Mouse (Mus musculus) E14TG2a.4 (cell line): ENCODE measurements at regions not wholly inside any gene's neighbourhood (a gene's known extent, or its start where the extent isn't known, plus 50 kb on each side); places are given as distances from the start of the nearest gene placed in this dataset.

Experiments used
- H3K27me3 ChIP-seq: 2 replicates; pipeline ENCODE4 v1.6.1; 2014; ENCODE audit warnings: low read length, control low read depth; ENCODE audit not compliant: insufficient read depth
- H3K36me3 ChIP-seq: 2 replicates; pipeline ENCODE4 v1.6.1; 2014; ENCODE audit warnings: low read length, control low read depth; ENCODE audit not compliant: insufficient read depth
- H3K4me1 ChIP-seq: replicated peaks from 2 replicates; pipeline ENCODE4 v1.6.1; 2014; ENCODE audit warnings: low read depth, low read length, control low read depth
- H3K4me3 ChIP-seq: replicated peaks from 2 replicates; pipeline ENCODE4 v1.5.1; 2014; ENCODE audit warnings: mild to moderate bottlenecking, low read length
- H3K9me3 ChIP-seq: 2 replicates; pipeline ENCODE4 v1.6.1; 2014; ENCODE audit warnings: low read length, control low read depth
- CTCF ChIP-seq: conservative IDR thresholded peaks from 2 replicates; pipeline ENCODE4 v1.5.1; 2014; ENCODE audit warnings: low read length
- NANOG ChIP-seq: IDR thresholded peaks from 2 replicates; pipeline ENCODE4 v1.6.1; 2014; ENCODE audit warnings: borderline replicate concordance, low read length, mixed read lengths
- POU5F1 ChIP-seq: IDR thresholded peaks from 2 replicates; pipeline ENCODE4 v1.6.1; 2014; ENCODE audit warnings: low read length, borderline replicate concordance

GRCm38 (mm10) chr10:47501288-47501687 lies 1923.7 kb downstream of the Hace1 start:
- no peaks in the 10 kb centered on the region for H3K9me3 ChIP-seq
- no peaks in the 10 kb centered on the region for H3K4me1 ChIP-seq
- H3K4me3 ChIP-seq: no peak overlapping the region
- no peaks in the 10 kb centered on the region for H3K27me3 ChIP-seq
- TF ChIP-seq POU5F1: no peak
- TF ChIP-seq CTCF: no peak
- TF ChIP-seq NANOG: no peak
- no peaks in the 10 kb centered on the region for H3K36me3 ChIP-seq

GRCm38 (mm10) chr10:47509190-47509589 lies 1931.6 kb downstream of the Hace1 start:
- Histone ChIP-seq H3K36me3 (no peaks in the 10 kb centered on the region), H3K27me3 (no peaks in the 10 kb centered on the region), H3K4me3 (no peak overlapping the region), H3K4me1 (no peaks in the 10 kb centered on the region), H3K9me3 (no peaks in the 10 kb centered on the region)
- TF ChIP-seq NANOG (no peak), POU5F1 (no peak), CTCF (no peak)

GRCm38 (mm10) chr10:47509858-47510257 lies 1932.2 kb downstream of the Hace1 start:
- H3K27me3 ChIP-seq: no peaks in the 10 kb centered on the region
- H3K4me1 ChIP-seq: no peaks in the 10 kb centered on the region
- no peaks in the 10 kb centered on the region for H3K9me3 ChIP-seq
- no peaks in the 10 kb centered on the region for H3K36me3 ChIP-seq
- no peak overlapping the region for H3K4me3 ChIP-seq
- no peak for TF ChIP-seq CTCF
- TF ChIP-seq NANOG: no peak

DNA sequence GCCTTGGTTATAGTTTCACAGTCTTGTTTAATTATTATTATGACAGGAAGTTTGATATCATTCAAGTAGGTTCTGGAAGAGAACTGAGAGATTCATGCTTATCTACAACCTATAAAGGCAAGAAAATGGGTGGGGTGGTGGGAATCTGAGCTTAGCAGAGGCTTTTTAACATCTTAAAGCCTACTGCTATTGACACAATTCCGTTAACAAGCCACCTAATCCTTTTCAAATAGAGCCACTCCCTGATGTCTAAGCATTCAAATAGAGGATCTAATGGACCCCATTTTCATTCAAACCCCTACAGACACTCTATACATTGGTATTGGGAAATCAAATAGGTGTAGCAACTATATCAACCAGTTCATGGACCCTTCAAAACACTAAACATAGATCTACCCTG lies 1940.2 kb downstream of the Hace1 start:
- H3K27me3 ChIP-seq: no peaks in the 10 kb centered on the region
- no peaks in the 10 kb centered on the region for H3K36me3 ChIP-seq
- peaks cover 6% of the 10 kb centered on the region; the same call in 1 of the 2 replicates for H3K9me3 ChIP-seq
- peaks cover 15% of the 10 kb centered on the region for H3K4me1 ChIP-seq
- no peak overlapping the region for H3K4me3 ChIP-seq
- TF ChIP-seq POU5F1: no peak
- peak; percentile 77; the same call in 1 of the 2 replicates for TF ChIP-seq NANOG
- TF ChIP-seq CTCF: no peak

- H3K9me3 ChIP-seq: peaks cover 59% of the 10 kb centered on the region
- no peaks in the 10 kb centered on the region for H3K27me3 ChIP-seq
- no peak overlapping the region for H3K4me3 ChIP-seq
- TF ChIP-seq CTCF (no peak), NANOG (no peak), POU5F1 (no peak)
- H3K4me1 ChIP-seq: no peaks in the 10 kb centered on the region
- H3K36me3 ChIP-seq: no peaks in the 10 kb centered on the region
Measured at GRCm38 (mm10) chr10:47566449-47567079, 1988.9 kb downstream of the Hace1 start.
